Mouse (Mus musculus): ENCODE measurements around the gene Efna4. TPM values are rescaled to one million over a fixed set of nuclear protein-coding genes. Genes with fewer than 3 reads are reported as not detected.

Gene Efna4
- total and polyA plus RNA-seq, 3 experiments, result 0.21 to 0.86 (median 0.36) TPM

DNA sequence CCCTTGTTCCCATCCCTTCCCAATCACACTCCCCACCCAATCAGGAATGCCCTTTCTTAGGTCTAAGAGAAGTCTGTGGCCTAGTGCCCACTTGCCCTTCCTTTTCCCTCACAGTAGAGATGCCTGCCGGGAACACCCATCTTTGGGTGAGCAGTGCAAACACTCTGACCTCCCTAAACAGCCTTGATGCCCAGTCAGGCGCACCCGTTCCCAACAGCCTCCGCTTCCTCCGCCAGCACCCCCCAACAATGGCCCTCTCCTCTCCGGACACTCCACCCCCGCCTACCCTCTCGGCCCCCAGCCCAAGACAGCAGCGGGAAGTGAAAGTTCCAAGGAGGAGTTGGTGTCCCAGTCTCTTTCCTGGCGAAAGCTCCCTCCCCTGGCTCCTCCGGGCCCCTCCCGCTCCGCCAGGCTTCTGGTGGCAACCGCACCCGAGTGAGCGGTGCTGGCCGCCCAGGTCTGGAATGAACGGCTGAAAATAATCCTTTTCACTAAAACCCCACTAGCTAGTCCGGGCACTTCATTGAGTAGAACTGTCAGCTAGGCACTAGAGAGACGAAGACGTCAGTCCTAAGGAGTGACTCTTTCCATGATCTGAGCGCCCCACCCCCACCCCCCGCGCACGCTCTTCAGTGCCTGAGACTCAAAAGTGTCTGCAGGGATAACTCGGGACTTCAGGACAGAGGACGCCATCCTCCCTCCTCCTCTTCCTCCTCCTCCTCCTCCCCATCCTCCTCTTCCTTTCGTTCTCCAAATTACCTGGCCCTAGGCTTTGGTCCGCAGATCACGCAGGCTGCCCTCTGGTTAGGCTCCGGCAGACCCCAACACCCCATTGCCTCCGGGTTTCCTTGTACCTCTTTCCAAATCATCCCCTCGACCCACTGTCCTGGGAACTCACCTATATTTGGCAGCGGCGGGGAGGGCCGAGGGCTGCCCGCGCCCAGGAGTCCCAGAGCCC is 11.4 kb upstream of the Efna4 start:
- Histone ChIP-seq H3K36me3 (ENCODE audit: control insufficient read depth, insufficient read depth, low read length) (no peaks in the 10 kb centered on the region), H3K4me1 (ENCODE audit: control insufficient read depth, insufficient read depth, low read length) (peaks cover 5% of the 10 kb centered on the region), H3K4me3 (peak overlapping the region; percentile 79), H3K79me2 (replicated peaks; ENCODE audit: control insufficient read depth, insufficient read depth, low read length) (no peaks in the 10 kb centered on the region), H3K9ac (ENCODE audit: low read depth, low read length) (peak overlapping the region; percentile 75), H3K27me3 (ENCODE audit: control insufficient read depth, insufficient read depth, low read length) (no peaks in the 10 kb centered on the region), H3K27ac (peak overlapping the region; percentile 87)
- TF ChIP-seq EP300 (IDR thresholded peaks at IDR 0.05; ENCODE audit: insufficient read depth, low read depth, low read length), result peak; percentile 50; the same call in 1 of the 2 replicates
- TF ChIP-seq POLR2A (IDR thresholded peaks at IDR 0.05; ENCODE audit: insufficient read depth, low read depth, low read length), result peak; percentile 44
- TF ChIP-seq CTCF (IDR thresholded peaks at IDR 0.05), result no peak
- WGBS, result 3% methylated on average over 38 of the region's 38 CpGs
- peak; percentile 80 to 83 for DNase-seq
- intact Hi-C loops (cut with DNase I), result loop anchor here (2.0 kb wide), 1 partner anchor 70 kb away; no protein-coding TSS in a partner anchor

DNA sequence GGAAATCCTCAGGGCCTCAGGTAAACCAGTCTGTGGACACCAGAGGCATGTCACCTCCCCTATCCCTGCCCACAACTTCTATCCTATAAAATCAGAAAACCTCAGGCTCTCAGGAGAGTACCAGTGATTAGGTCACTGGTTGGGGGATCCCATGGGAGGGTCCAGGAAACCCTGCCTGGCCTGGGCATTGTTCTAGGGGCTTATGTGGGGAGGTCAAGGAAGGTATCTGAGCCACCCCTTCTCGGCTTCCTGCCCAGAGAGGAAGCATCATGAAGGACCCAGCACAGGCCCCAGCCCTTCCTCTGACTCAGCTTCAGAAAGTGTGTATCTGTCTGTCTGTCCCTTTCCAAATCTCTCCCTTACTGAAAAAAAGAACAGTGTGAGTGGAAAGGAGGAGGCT is 10.1 kb upstream of the Efna4 start:
- no peaks in the 10 kb centered on the region for H3K27me3 ChIP-seq (ENCODE audit: control insufficient read depth, insufficient read depth, low read length)
- no peaks in the 10 kb centered on the region for H3K79me2 ChIP-seq (replicated peaks; ENCODE audit: control insufficient read depth, insufficient read depth, low read length)
- TF ChIP-seq EP300 (IDR thresholded peaks at IDR 0.05; ENCODE audit: insufficient read depth, low read depth, low read length) (peak; percentile 77), CTCF (IDR thresholded peaks at IDR 0.05) (no peak), POLR2A (IDR thresholded peaks at IDR 0.05; ENCODE audit: insufficient read depth, low read depth, low read length) (0 out of 2 replicates have a peak, but pooled peaks have one; percentile 24)
- H3K9ac ChIP-seq (ENCODE audit: low read depth, low read length), result peak overlapping the region; percentile 26
- WGBS, result 25% methylated on average over 1 of the region's 1 CpGs
- intact Hi-C loops (cut with DNase I), result loop anchor here (2.0 kb wide), 1 partner anchor 69 kb away; no protein-coding TSS in a partner anchor
- DNase-seq, result peak; percentile 51 to 57
- peaks cover 5% of the 10 kb centered on the region for H3K4me1 ChIP-seq (ENCODE audit: control insufficient read depth, insufficient read depth, low read length)
- peak overlapping the region; percentile 87 for H3K27ac ChIP-seq
- H3K36me3 ChIP-seq (ENCODE audit: control insufficient read depth, insufficient read depth, low read length), result no peaks in the 10 kb centered on the region
- H3K4me3 ChIP-seq, result peak overlapping the region; percentile 79

DNA sequence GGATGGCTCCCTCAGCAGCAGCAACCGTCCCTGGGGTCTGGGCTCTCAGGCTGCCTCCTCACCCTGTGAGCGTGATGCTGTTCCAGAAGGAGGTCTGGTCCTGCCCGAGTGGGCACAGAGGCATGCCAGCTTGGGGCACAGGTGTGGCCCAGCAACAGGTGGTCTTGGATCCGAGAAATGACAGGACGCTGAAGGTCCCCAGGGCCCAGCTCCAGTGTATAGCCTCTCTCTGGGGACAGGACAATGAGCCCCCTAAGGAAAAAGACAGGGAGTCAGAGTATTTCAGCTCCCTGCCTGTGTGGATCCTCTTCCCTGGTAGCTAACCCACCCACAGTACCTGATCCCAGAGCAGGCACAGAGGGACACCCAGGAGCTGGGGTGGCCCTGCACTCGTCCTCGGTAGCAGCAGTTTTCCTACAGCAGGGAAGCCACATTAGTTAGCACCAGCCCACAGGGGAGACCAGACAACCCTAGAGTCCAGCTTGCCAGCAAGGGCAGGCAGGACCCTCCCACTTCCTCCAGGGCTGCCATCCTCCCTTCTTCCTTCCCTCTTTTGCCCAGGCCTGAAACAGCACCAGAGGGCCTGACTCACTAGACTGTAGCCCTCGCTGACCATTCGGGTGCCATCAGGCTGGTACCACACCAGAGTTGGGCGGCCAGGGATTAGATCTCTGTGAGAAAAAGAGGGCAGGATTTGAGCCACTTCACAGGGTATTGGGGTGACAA is 9.2 kb upstream of the Efna4 start:
- peaks cover 5% of the 10 kb centered on the region for H3K4me1 ChIP-seq (ENCODE audit: control insufficient read depth, insufficient read depth, low read length)
- H3K36me3 ChIP-seq (ENCODE audit: control insufficient read depth, insufficient read depth, low read length), result no peaks in the 10 kb centered on the region
- no peaks in the 10 kb centered on the region for H3K27me3 ChIP-seq (ENCODE audit: control insufficient read depth, insufficient read depth, low read length)
- DNase-seq, result peak; percentile 48
- WGBS, result 73% methylated on average over 10 of the region's 10 CpGs
- no peak overlapping the region for H3K9ac ChIP-seq (ENCODE audit: low read depth, low read length)
- no peaks in the 10 kb centered on the region for H3K79me2 ChIP-seq (replicated peaks; ENCODE audit: control insufficient read depth, insufficient read depth, low read length)
- H3K27ac ChIP-seq, result peak overlapping the region; percentile 87
- intact Hi-C loops (cut with DNase I), result no loop called here
- no peak overlapping the region; the same call in 1 of the 2 replicates for H3K4me3 ChIP-seq
- TF ChIP-seq EP300 (IDR thresholded peaks at IDR 0.05; ENCODE audit: insufficient read depth, low read depth, low read length) (no peak), POLR2A (IDR thresholded peaks at IDR 0.05; ENCODE audit: insufficient read depth, low read depth, low read length) (no peak), CTCF (IDR thresholded peaks at IDR 0.05) (no peak)

DNA sequence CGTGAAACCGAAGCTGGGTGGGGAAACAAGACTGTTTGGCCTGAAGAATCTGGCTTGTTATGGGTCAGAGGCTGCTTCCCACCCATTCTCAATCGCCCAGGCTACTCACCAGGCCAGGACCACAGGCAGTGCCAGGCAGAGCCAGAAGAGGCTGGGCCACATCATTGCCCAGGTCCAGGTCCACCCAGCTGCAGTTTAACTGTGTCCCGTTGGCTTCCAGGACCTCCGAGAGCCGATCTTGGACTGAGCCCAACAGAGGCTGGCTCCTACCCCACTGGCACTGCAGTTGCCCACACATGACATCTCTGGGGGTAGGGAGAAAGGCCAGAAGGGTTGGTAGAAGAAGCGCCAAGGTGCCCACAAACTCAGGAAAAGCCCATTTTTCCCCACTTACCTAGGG is 5.5 kb upstream of the Efna4 start:
- DNase-seq, result no peak
- H3K9ac ChIP-seq (ENCODE audit: low read depth, low read length), result no peak overlapping the region
- intact Hi-C loops (cut with DNase I), result loop anchor here (5.0 kb wide), 1 partner anchor 344 kb away; no protein-coding TSS in a partner anchor
- H3K27ac ChIP-seq, result no peak overlapping the region
- H3K4me3 ChIP-seq, result no peak overlapping the region
- peaks cover 5% of the 10 kb centered on the region for H3K4me1 ChIP-seq (ENCODE audit: control insufficient read depth, insufficient read depth, low read length)
- no peaks in the 10 kb centered on the region for H3K27me3 ChIP-seq (ENCODE audit: control insufficient read depth, insufficient read depth, low read length)
- H3K36me3 ChIP-seq (ENCODE audit: control insufficient read depth, insufficient read depth, low read length), result no peaks in the 10 kb centered on the region
- WGBS, result 79% methylated on average over 7 of the region's 7 CpGs
- TF ChIP-seq CTCF (IDR thresholded peaks at IDR 0.05) (no peak), POLR2A (IDR thresholded peaks at IDR 0.05; ENCODE audit: insufficient read depth, low read depth, low read length) (no peak), EP300 (IDR thresholded peaks at IDR 0.05; ENCODE audit: insufficient read depth, low read depth, low read length) (no peak)
- no peaks in the 10 kb centered on the region for H3K79me2 ChIP-seq (replicated peaks; ENCODE audit: control insufficient read depth, insufficient read depth, low read length)

DNA sequence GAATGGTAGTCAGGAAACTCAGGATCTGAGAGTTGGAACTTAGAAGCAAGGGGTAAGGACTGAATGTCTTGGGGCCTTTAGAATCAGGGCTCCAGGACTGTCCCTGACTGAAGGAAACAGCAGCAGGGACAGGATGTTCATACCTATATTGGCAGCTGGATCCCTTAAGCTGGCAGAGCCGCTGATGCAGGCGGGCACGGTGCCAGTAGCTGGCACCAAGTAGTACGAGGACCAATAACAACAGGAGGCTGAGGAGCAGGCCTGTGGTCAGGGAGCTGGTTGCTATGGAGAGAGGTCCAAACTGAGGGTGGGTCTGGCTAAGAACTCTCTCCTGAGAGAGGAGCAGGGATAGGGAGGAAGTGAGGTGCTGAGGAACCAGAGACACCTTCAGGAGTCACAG is 4.0 kb upstream of the Efna4 start:
- H3K4me1 ChIP-seq (ENCODE audit: control insufficient read depth, insufficient read depth, low read length), result peaks cover 2% of the 10 kb centered on the region; the same call in 1 of the 2 replicates
- no peak for DNase-seq
- no peak for TF ChIP-seq POLR2A (IDR thresholded peaks at IDR 0.05; ENCODE audit: insufficient read depth, low read depth, low read length)
- TF ChIP-seq EP300 (IDR thresholded peaks at IDR 0.05; ENCODE audit: insufficient read depth, low read depth, low read length), result no peak
- no peak for TF ChIP-seq CTCF (IDR thresholded peaks at IDR 0.05)
- H3K4me3 ChIP-seq, result no peak overlapping the region
- 54% methylated on average over 4 of the region's 4 CpGs for WGBS
- H3K79me2 ChIP-seq (replicated peaks; ENCODE audit: control insufficient read depth, insufficient read depth, low read length), result no peaks in the 10 kb centered on the region
- H3K9ac ChIP-seq (ENCODE audit: low read depth, low read length), result no peak overlapping the region
- intact Hi-C loops (cut with DNase I), result loop anchor here (2.0 to 5.0 kb wide), 2 partner anchors 143 to 346 kb away; no protein-coding TSS in a partner anchor
- no peaks in the 10 kb centered on the region for H3K27me3 ChIP-seq (ENCODE audit: control insufficient read depth, insufficient read depth, low read length)
- H3K27ac ChIP-seq, result no peak overlapping the region
- H3K36me3 ChIP-seq (ENCODE audit: control insufficient read depth, insufficient read depth, low read length), result no peaks in the 10 kb centered on the region
